In genomic region chr4:63501050-63501449, GRCm38 (mm10) we compare ENCODE assay signal across 16 mouse cellular contexts.
"Had no signal": no experiment of that assay in that cellular context is flagged by ENCODE, and none has a peak within 500 bp of the region (broad histone marks: within the 10 kb centered on the region; RNA-seq: fewer than 3 reads in every experiment).

No protein-coding gene starts in this region.

- DNase-seq: lung, adult 18-20 months; lung, embryonic 14.5 days; lung, postnatal 10 days; lung, postnatal 4 days; right cerebral cortex, postnatal 14 days; thymus, adult 2 months; thymus, postnatal 25 days; thymus, postnatal 4 days had no signal

- H3K27ac ChIP-seq: limb, embryonic 15.5 days; liver, embryonic 12.5 days; liver, embryonic 14.5 days; neural tube, embryonic 13.5 days; neural tube, embryonic 15.5 days; stomach, embryonic 15.5 days; stomach, postnatal 0 days had no signal

- H3K9me3 ChIP-seq: limb, embryonic 15.5 days; liver, embryonic 12.5 days; neural tube, embryonic 13.5 days; neural tube, embryonic 15.5 days; stomach, embryonic 15.5 days had no signal

- H3K4me3 ChIP-seq: limb, embryonic 15.5 days; liver, embryonic 12.5 days; myocyte; neural tube, embryonic 13.5 days; neural tube, embryonic 15.5 days; stomach, embryonic 15.5 days had no signal

- H3K4me2 ChIP-seq: limb, embryonic 15.5 days; liver, embryonic 12.5 days; lung, embryonic 14.5 days; neural tube, embryonic 13.5 days; neural tube, embryonic 15.5 days; stomach, embryonic 15.5 days had no signal

- H3K9ac ChIP-seq: limb, embryonic 15.5 days; liver, embryonic 12.5 days; liver, embryonic 14.5 days; lung, embryonic 14.5 days; neural tube, embryonic 13.5 days; neural tube, embryonic 15.5 days; stomach, embryonic 15.5 days had no signal

- ATAC-seq: liver, embryonic 12.5 days had no signal

- H3K36me3 ChIP-seq: limb, embryonic 15.5 days; liver, embryonic 12.5 days; neural tube, embryonic 13.5 days; neural tube, embryonic 15.5 days; stomach, embryonic 15.5 days had no signal

- H3K27me3 ChIP-seq: limb, embryonic 15.5 days; neural tube, embryonic 15.5 days; stomach, embryonic 15.5 days had no signal
